Mouse (Mus musculus): ENCODE measurements around the gene Dand5. TPM values are rescaled to one million over a fixed set of nuclear protein-coding genes. Genes with fewer than 3 reads are reported as not detected.

The Dand5 gene
- polyA plus RNA-seq, 1 experiment from 2014 or later, result 9.4 TPM

DNA sequence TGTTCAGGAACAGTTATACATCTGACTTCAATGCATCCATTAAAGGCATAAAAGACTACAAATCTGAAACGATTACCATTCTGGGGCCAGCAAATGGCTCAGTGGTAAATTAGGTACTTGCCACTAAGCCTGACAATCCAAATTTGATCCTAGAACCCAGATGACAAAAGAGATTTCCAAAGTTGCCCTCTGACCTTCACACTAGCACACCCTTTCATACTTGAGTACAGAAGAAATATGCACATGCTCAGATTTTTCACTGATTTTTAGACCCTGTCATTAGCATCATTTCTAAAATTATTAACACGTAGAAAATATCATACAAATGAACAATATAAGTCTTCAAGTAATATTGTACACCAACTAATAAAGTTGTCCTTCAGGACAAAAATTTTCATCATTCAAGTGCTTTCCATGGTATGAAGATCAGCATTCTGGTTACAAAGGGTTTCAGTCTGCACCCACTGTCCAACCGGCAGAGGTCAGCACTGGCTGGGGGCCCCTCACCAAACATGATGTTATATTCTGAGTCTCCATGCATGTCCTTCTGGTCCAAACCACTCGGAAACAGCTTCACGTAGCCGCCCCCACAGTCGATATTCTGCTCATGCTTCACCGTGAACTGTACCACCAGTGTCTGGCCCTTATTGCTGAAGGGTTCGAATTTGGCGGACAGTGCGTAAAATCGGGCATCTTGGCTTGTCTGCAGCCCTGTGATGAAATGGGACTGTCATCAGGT is 22.9 kb upstream of the Dand5 start:
- peak; percentile 46 for DNase-seq (ENCODE audit: low spot score)
- Histone ChIP-seq H3K9me3 (replicated peaks; ENCODE audit: control insufficient read depth, low read length) (no peaks in the 10 kb centered on the region), H3K36me3 (ENCODE audit: control insufficient read depth, insufficient read depth, low read length) (peaks cover 49% of the 10 kb centered on the region), H3K27ac (ENCODE audit: low read depth, low read length) (no peak overlapping the region; the same call in 1 of the 2 replicates), H3K9ac (ENCODE audit: low read length) (peak overlapping the region; percentile 98), H3K4me1 (ENCODE audit: control insufficient read depth, insufficient read depth, low read length) (peaks cover 17% of the 10 kb centered on the region), H3K27me3 (replicated peaks; ENCODE audit: control insufficient read depth, insufficient read depth, low read length) (no peaks in the 10 kb centered on the region), H3K4me2 (ENCODE audit: low read length) (peak overlapping the region; percentile 80), H3K4me3 (ENCODE audit: low read depth, low read length) (peak overlapping the region; percentile 96)
- no peak for ATAC-seq
- WGBS, result 18% methylated on average over 12 of the region's 12 CpGs

DNA sequence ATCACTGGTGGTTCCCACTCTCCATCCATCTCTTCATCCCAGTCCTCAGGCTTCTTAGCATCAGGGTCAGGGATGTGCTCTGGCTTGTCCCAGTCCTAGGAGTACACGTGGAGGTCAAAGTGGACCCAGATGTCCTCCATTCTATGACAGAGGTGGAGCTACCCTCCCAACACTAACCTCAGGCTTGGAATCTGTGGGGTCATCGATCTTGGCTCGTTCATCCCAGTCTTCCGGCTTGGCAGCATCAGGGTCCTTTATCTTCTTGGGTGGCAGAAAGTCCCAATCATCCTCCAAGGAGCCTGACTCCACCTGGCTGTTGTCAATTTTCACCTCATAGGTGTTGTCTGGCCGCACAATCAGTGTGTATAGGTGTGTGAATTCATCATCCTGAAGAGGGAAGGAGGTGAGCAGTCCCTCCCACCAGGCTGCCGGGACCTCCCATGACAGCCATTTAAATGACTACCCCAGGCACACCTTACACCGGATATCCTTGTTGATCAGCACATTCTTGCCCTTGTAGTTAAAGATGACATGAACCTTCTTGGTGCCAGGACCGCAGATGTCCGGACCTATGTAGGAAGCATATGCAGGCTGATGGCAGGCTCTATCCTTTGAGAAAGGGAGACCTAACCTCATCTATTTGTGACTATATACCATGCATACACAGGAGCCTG is 21.9 kb upstream of the Dand5 start:
- peak overlapping the region; percentile 96 for H3K4me3 ChIP-seq (ENCODE audit: low read depth, low read length)
- no peaks in the 10 kb centered on the region for H3K27me3 ChIP-seq (replicated peaks; ENCODE audit: control insufficient read depth, insufficient read depth, low read length)
- peak overlapping the region; percentile 80 for H3K4me2 ChIP-seq (ENCODE audit: low read length)
- H3K36me3 ChIP-seq (ENCODE audit: control insufficient read depth, insufficient read depth, low read length), result peaks cover 49% of the 10 kb centered on the region
- H3K27ac ChIP-seq (ENCODE audit: low read depth, low read length), result no peak overlapping the region
- H3K9ac ChIP-seq (ENCODE audit: low read length), result peak overlapping the region; percentile 98
- WGBS, result 95% methylated on average over 9 of the region's 9 CpGs
- peaks cover 20% of the 10 kb centered on the region for H3K4me1 ChIP-seq (ENCODE audit: control insufficient read depth, insufficient read depth, low read length)
- ATAC-seq (no peak), DNase-seq (ENCODE audit: low spot score) (no peak)
- no peaks in the 10 kb centered on the region for H3K9me3 ChIP-seq (replicated peaks; ENCODE audit: control insufficient read depth, low read length)

DNA sequence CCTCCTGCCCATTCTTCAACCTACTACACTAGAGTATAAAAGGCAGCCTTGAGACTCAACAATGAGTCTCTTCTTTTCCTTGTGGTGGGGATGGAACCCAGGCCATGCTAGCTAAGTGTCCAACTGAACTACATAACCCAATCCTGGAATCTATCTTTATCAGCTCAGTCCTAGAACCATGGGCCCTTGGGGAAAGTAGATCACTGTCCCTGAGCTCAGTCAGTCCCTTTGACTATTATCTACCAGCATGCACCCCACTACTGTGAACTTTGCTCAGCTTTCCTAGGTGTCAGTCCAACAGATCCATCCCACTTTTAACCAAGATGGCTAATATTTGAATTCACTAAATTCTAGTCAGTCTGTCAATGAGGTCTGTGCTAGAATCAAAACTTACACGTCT is 18.9 kb upstream of the Dand5 start:
- Histone ChIP-seq H3K36me3 (ENCODE audit: control insufficient read depth, insufficient read depth, low read length) (peaks cover 73% of the 10 kb centered on the region), H3K27ac (ENCODE audit: low read depth, low read length) (0 out of 2 replicates have a peak overlapping the region, but pooled peaks have one; percentile 36), H3K4me1 (ENCODE audit: control insufficient read depth, insufficient read depth, low read length) (peaks cover 16% of the 10 kb centered on the region), H3K9ac (ENCODE audit: low read length) (no peak overlapping the region), H3K4me3 (ENCODE audit: low read depth, low read length) (no peak overlapping the region), H3K9me3 (replicated peaks; ENCODE audit: control insufficient read depth, low read length) (no peaks in the 10 kb centered on the region), H3K4me2 (ENCODE audit: low read length) (no peak overlapping the region), H3K27me3 (replicated peaks; ENCODE audit: control insufficient read depth, insufficient read depth, low read length) (no peaks in the 10 kb centered on the region)
- DNase-seq (ENCODE audit: low spot score), result no peak
- WGBS, result 83% methylated on average over 1 of the region's 1 CpGs
- no peak for ATAC-seq

DNA sequence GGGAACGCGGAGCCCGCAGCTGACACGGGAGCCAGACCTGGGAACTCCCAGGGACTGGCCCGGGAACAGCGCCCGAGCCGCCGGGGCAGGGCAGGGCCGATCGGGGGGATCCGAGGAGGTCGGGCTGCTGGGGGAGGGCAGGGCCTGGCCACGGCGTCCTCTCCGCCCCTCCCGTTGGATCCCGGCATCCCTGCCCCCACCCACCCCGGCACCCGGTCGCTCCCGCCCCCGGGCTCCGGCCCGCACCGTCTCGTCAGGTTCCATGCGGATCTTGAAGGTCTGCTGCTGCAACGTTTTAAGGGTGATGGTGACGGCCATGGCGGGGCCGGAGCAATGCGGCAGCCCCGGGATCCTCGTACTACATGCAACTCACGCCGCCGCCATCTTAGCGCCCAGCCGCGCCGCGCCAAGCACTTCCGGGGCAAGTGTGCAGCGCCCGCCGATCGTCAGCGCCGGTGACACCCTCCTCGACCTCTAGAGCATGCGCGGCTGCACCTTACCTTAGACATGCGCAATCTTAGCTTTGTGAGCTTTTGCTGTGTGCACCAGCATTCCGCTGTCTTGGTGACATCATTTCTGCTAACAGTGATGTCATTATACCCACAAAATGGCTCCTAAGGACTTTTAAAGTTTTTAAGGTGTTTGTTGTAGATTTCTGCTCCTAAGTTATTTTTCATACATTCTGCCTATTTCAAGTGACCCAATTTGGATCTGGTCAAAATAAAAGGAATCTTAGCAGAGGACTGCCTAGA is 17.8 kb upstream of the Dand5 start, which contains the start of gene Rad23a:
Gene Rad23a (minus strand): TSS at position 418 of the 752 bp plus-strand sequence.
- peaks cover 79% of the 10 kb centered on the region for H3K36me3 ChIP-seq (ENCODE audit: control insufficient read depth, insufficient read depth, low read length)
- H3K27ac ChIP-seq (ENCODE audit: low read depth, low read length), result peak within 1 kb of the TSS; percentile 79
- H3K9me3 ChIP-seq (replicated peaks; ENCODE audit: control insufficient read depth, low read length), result no peaks in the 10 kb centered on the region
- H3K4me3 ChIP-seq (ENCODE audit: low read depth, low read length), result peak within 1 kb of the TSS; percentile 92
- H3K27me3 ChIP-seq (replicated peaks; ENCODE audit: control insufficient read depth, insufficient read depth, low read length), result no peaks in the 10 kb centered on the region
- DNase-seq (ENCODE audit: low spot score), result peak; percentile 98
- peak within 1 kb of the TSS; percentile 68 for H3K4me2 ChIP-seq (ENCODE audit: low read length)
- peak; percentile 96 for ATAC-seq
- H3K9ac ChIP-seq (ENCODE audit: low read length), result peak within 1 kb of the TSS; percentile 92
- H3K4me1 ChIP-seq (ENCODE audit: control insufficient read depth, insufficient read depth, low read length), result peaks cover 25% of the 10 kb centered on the region
- under 1% methylated on average over 51 of the region's 55 CpGs for WGBS

DNA sequence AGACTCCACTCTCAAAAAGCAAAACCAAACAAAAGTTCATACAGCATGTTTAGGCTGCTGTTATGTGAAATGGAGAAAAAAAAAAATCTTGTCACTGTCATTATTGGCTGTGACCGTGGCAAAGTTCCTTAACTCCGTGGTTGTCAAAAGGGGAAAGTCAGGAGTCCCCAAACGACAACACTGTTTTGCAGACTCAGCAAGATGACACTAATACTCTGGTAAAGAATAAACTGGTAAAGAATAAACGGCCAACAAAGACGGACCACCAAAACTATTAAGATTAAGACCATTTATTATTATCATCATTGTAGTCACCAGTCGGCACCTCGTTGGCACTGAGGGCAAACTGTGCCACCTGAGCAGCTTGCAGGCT is 17.2 kb upstream of the Dand5 start:
- Histone ChIP-seq H3K4me3 (ENCODE audit: low read depth, low read length) (peak overlapping the region; percentile 92), H3K9me3 (replicated peaks; ENCODE audit: control insufficient read depth, low read length) (no peaks in the 10 kb centered on the region), H3K4me1 (ENCODE audit: control insufficient read depth, insufficient read depth, low read length) (peaks cover 23% of the 10 kb centered on the region), H3K9ac (ENCODE audit: low read length) (peak overlapping the region; percentile 92), H3K27me3 (replicated peaks; ENCODE audit: control insufficient read depth, insufficient read depth, low read length) (no peaks in the 10 kb centered on the region), H3K36me3 (ENCODE audit: control insufficient read depth, insufficient read depth, low read length) (peaks cover 78% of the 10 kb centered on the region), H3K27ac (ENCODE audit: low read depth, low read length) (peak overlapping the region; percentile 79), H3K4me2 (ENCODE audit: low read length) (peak overlapping the region; percentile 68)
- DNase-seq (ENCODE audit: low spot score), result no peak
- 4% methylated on average over 7 of the region's 7 CpGs for WGBS
- ATAC-seq, result no peak

DNA sequence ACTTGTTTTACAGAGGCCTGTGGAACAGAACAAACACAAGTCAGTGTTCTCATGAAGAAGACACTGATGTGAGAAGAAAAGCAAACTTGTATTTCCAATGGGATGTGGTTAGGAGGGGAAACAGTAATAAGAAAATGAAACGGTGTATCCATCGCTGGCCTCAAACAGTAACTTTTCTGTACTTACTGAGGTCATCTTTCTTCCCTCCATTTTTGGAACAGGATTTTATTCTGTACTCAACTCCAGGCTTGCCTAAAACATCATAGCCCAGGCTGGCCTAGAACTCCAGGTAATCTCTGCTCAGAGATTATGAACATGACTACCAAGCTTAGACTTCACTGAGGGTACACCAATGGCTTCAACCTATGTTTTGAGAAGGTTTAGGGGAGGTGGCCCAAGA is 16.8 kb upstream of the Dand5 start:
- H3K4me2 ChIP-seq (ENCODE audit: low read length), result peak overlapping the region; percentile 68
- H3K27ac ChIP-seq (ENCODE audit: low read depth, low read length), result no peak overlapping the region
- ATAC-seq (no peak), DNase-seq (ENCODE audit: low spot score) (no peak)
- H3K4me3 ChIP-seq (ENCODE audit: low read depth, low read length), result peak overlapping the region; percentile 92
- H3K9me3 ChIP-seq (replicated peaks; ENCODE audit: control insufficient read depth, low read length), result no peaks in the 10 kb centered on the region
- WGBS, result 94% methylated on average over 2 of the region's 2 CpGs
- peaks cover 22% of the 10 kb centered on the region for H3K4me1 ChIP-seq (ENCODE audit: control insufficient read depth, insufficient read depth, low read length)
- no peaks in the 10 kb centered on the region for H3K27me3 ChIP-seq (replicated peaks; ENCODE audit: control insufficient read depth, insufficient read depth, low read length)
- peaks cover 78% of the 10 kb centered on the region for H3K36me3 ChIP-seq (ENCODE audit: control insufficient read depth, insufficient read depth, low read length)
- H3K9ac ChIP-seq (ENCODE audit: low read length), result no peak overlapping the region; the same call in 1 of the 2 replicates

DNA sequence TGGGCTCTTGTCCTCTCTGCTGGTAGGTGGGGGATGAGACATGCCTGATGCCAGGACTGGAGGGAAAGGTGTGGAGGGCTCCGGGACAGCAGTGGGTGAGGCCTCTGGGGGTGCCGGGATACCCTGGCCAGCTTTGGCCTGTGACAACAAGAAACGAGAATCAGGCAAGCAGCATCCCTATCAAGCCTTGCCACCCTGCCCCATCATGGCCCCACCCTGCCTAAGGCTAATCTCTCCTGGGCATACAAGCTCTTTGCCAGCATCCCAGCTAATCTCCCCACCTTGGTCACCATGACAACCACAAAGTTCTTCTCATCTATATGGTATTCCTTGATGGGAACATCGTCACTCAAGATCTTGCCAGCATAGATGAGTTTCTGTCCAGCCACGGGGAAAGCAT is 15.9 kb upstream of the Dand5 start:
- Histone ChIP-seq H3K9ac (ENCODE audit: low read length) (no peak overlapping the region), H3K27me3 (replicated peaks; ENCODE audit: control insufficient read depth, insufficient read depth, low read length) (no peaks in the 10 kb centered on the region), H3K4me3 (ENCODE audit: low read depth, low read length) (no peak overlapping the region), H3K4me2 (ENCODE audit: low read length) (no peak overlapping the region), H3K27ac (ENCODE audit: low read depth, low read length) (no peak overlapping the region), H3K9me3 (replicated peaks; ENCODE audit: control insufficient read depth, low read length) (no peaks in the 10 kb centered on the region), H3K4me1 (ENCODE audit: control insufficient read depth, insufficient read depth, low read length) (peaks cover 20% of the 10 kb centered on the region), H3K36me3 (ENCODE audit: control insufficient read depth, insufficient read depth, low read length) (peaks cover 76% of the 10 kb centered on the region)
- 87% methylated on average over 5 of the region's 5 CpGs for WGBS
- DNase-seq (ENCODE audit: low spot score) (no peak), ATAC-seq (no peak)

DNA sequence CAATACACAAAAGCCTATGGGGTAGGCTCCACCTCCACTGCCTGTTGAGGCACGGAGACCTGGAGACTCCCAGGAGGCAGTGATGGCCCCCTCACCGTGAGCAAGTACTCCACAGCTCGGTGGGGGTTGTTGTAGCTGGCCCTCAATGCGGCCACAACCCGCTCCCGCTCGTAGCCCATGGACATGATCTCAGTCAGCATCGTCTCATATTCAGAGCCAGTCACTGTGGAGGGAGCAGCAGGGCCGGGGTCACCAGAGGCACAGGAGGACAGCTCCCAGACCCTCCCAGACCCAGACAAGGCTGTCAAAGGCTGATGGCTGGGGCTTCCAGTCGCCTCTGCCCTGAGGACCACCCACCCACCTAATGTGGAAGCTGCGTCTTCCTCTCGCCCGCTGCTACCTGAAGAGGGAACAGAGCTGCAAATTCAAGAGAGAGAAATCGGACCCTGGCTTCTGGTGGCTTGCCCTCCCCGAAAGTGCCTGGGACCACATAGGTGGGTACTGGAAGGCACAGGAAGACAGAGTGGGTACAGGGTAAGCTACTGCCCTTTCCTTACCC is 15.4 kb upstream of the Dand5 start:
- WGBS, result 87% methylated on average over 15 of the region's 15 CpGs
- peaks cover 24% of the 10 kb centered on the region for H3K4me1 ChIP-seq (ENCODE audit: control insufficient read depth, insufficient read depth, low read length)
- peaks cover 71% of the 10 kb centered on the region for H3K36me3 ChIP-seq (ENCODE audit: control insufficient read depth, insufficient read depth, low read length)

More for the DNA sequence above, 15.4 kb upstream of the Dand5 start:
- Histone ChIP-seq H3K9me3 (replicated peaks; ENCODE audit: control insufficient read depth, low read length) (no peaks in the 10 kb centered on the region), H3K4me3 (ENCODE audit: low read depth, low read length) (no peak overlapping the region), H3K9ac (ENCODE audit: low read length) (no peak overlapping the region), H3K27me3 (replicated peaks; ENCODE audit: control insufficient read depth, insufficient read depth, low read length) (no peaks in the 10 kb centered on the region), H3K27ac (ENCODE audit: low read depth, low read length) (no peak overlapping the region), H3K4me2 (ENCODE audit: low read length) (no peak overlapping the region)
- ATAC-seq (no peak), DNase-seq (ENCODE audit: low spot score) (no peak)
